Mouse (Mus musculus) forebrain, postnatal 0 days (tissue): ENCODE results near the gene Ubxn1. TPM values are rescaled to one million over a fixed set of nuclear protein-coding genes. Genes with fewer than 3 reads are reported as not detected.

Experiments used
- ATAC-seq: fragments of 200-750 bp; cut with Nextera tagmentation; 2 replicates; pipeline ENCODE4 v1.8.0; 2017; ENCODE audit warnings: mild to moderate bottlenecking, moderate library complexity
- DNase-seq: peaks from one replicate; pipeline ENCODE4 v3.0.0-alpha.2; 2015
- H3K27ac ChIP-seq: fragments of 300-500 bp; sonication (generic); 2 replicates; pipeline ENCODE4 v1.5.1; 2014; ENCODE audit warnings: low read depth, mild to moderate bottlenecking, antibody characterized with exemption, low read length, moderate library complexity, mixed read lengths
- H3K27me3 ChIP-seq: fragments of 300-500 bp; sonication (generic); 2 replicates; pipeline ENCODE4 v1.6.1; 2014; ENCODE audit warnings: mild to moderate bottlenecking, low read length, mixed read lengths; ENCODE audit not compliant: insufficient read depth
- H3K36me3 ChIP-seq: fragments of 300-500 bp; sonication (generic); 2 replicates; pipeline ENCODE4 v1.6.1; 2014; ENCODE audit warnings: mild to moderate bottlenecking, moderate library complexity; ENCODE audit not compliant: insufficient read depth
- H3K4me1 ChIP-seq: fragments of 300-500 bp; sonication (generic); 2 replicates; pipeline ENCODE4 v1.6.1; 2014; ENCODE audit warnings: antibody characterized with exemption; ENCODE audit not compliant: insufficient read depth
- H3K4me2 ChIP-seq: fragments of 300-500 bp; sonication (generic); 2 replicates; pipeline ENCODE4 v1.6.1; 2014; ENCODE audit warnings: low read depth, mild to moderate bottlenecking, moderate library complexity
- H3K4me3 ChIP-seq: fragments of 300-500 bp; sonication (generic); 2 replicates; pipeline ENCODE4 v1.5.1; 2014; ENCODE audit warnings: low read depth, low read length, mixed read lengths
- H3K9ac ChIP-seq: fragments of 300-500 bp; sonication (generic); 2 replicates; pipeline ENCODE4 v1.6.1; 2014; ENCODE audit warnings: mild to moderate bottlenecking
- H3K9me3 ChIP-seq: fragments of 300-500 bp; sonication (generic); 2 replicates; pipeline ENCODE4 v1.6.1; 2016; ENCODE audit warnings: low read length
- CTCF ChIP-seq: sonication (generic); IDR thresholded peaks from 2 replicates; pipeline ENCODE4 v1.5.1; 2016; ENCODE audit warnings: antibody characterized with exemption, control low read depth, low read depth
- WGBS: fragments of 180-500 bp; shearing (Covaris S2); extraction: QIAGEN DNeasy Blood & Tissue Kit; methylation state at CpG from one replicate; pipeline ENCODE4 v1.1.7; 2014; 5-methylcytosine and 5-hydroxymethylcytosine counted together
- polyA plus RNA-seq: library from polyadenylated mRNA; unstranded; fragments of >200 nt; fragmentation: Nextera tagmentation; extraction: Ambion mirVana; gene quantifications from 2 replicates; pipeline ENCODE4 v1.2.1, GENCODE M21; 2015
- total RNA-seq: library from RNA; depleted of rRNA; stranded (reverse); fragments of >200 nt; gene quantifications from 2 replicates; pipeline ENCODE4 v1.2.3, GENCODE M21; 2014

The Ubxn1 gene
- total and polyA plus RNA-seq, 2 experiments from 2014 or later, result 108 to 168 TPM

GRCm38 (mm10) chr19:8899079-8899478 is 27.8 kb downstream of the Ubxn1 start:
- WGBS, result 52% methylated on average over 3 of the region's 3 CpGs
- no peaks in the 10 kb centered on the region for H3K27me3 ChIP-seq

GRCm38 (mm10) chr19:8903412-8903811 is 32.1 kb downstream of the Ubxn1 start:
- no peak overlapping the region for H3K4me2 ChIP-seq
- peaks cover 58% of the 10 kb centered on the region for H3K36me3 ChIP-seq
- no peaks in the 10 kb centered on the region for H3K27me3 ChIP-seq
- WGBS, result 94% methylated on average over 5 of the region's 5 CpGs
- H3K27ac ChIP-seq, result no peak overlapping the region
- DNase-seq, result no peak
- no peak overlapping the region for H3K9ac ChIP-seq
- TF ChIP-seq CTCF, result no peak
- no peaks in the 10 kb centered on the region for H3K9me3 ChIP-seq
- H3K4me1 ChIP-seq, result peaks cover 6% of the 10 kb centered on the region
- no peak for ATAC-seq
- H3K4me3 ChIP-seq, result no peak overlapping the region

More at GRCm38 (mm10) chr19:8899079-8899478, 27.8 kb downstream of the Ubxn1 start:
- peak overlapping the region; percentile 82; the same call in 1 of the 2 replicates for H3K9ac ChIP-seq
- no peak overlapping the region for H3K27ac ChIP-seq
- H3K4me3 ChIP-seq, result peak overlapping the region; percentile 78
- DNase-seq (no peak), ATAC-seq (no peak)
- peak overlapping the region; percentile 75 for H3K4me2 ChIP-seq
- H3K4me1 ChIP-seq, result peaks cover 11% of the 10 kb centered on the region
- no peaks in the 10 kb centered on the region for H3K9me3 ChIP-seq
- TF ChIP-seq CTCF, result no peak
- peaks cover 30% of the 10 kb centered on the region for H3K36me3 ChIP-seq

GRCm38 (mm10) chr19:8908531-8908930 is 37.2 kb downstream of the Ubxn1 start:
- DNase-seq (no peak), ATAC-seq (no peak)
- H3K4me2 ChIP-seq, result no peak overlapping the region
- 91% methylated on average over 6 of the region's 6 CpGs for WGBS
- no peak overlapping the region for H3K9ac ChIP-seq
- no peak for TF ChIP-seq CTCF
- no peak overlapping the region for H3K27ac ChIP-seq
- no peak overlapping the region for H3K4me3 ChIP-seq
- H3K36me3 ChIP-seq, result peaks cover 91% of the 10 kb centered on the region
- H3K9me3 ChIP-seq, result no peaks in the 10 kb centered on the region
- no peaks in the 10 kb centered on the region for H3K27me3 ChIP-seq
- H3K4me1 ChIP-seq, result no peaks in the 10 kb centered on the region

GRCm38 (mm10) chr19:8911810-8912209 is 40.5 kb downstream of the Ubxn1 start:
- no peak for TF ChIP-seq CTCF
- no peaks in the 10 kb centered on the region for H3K27me3 ChIP-seq
- H3K27ac ChIP-seq, result no peak overlapping the region
- H3K9ac ChIP-seq, result no peak overlapping the region
- no peaks in the 10 kb centered on the region for H3K9me3 ChIP-seq
- H3K4me1 ChIP-seq, result no peaks in the 10 kb centered on the region
- H3K4me3 ChIP-seq, result no peak overlapping the region
- H3K4me2 ChIP-seq, result no peak overlapping the region
- peaks cover 94% of the 10 kb centered on the region for H3K36me3 ChIP-seq
- WGBS, result 95% methylated on average over 5 of the region's 5 CpGs
- DNase-seq (no peak), ATAC-seq (no peak)

GRCm38 (mm10) chr19:8914212-8914611 is 42.9 kb downstream of the Ubxn1 start:
- H3K9ac ChIP-seq, result no peak overlapping the region
- WGBS, result 96% methylated on average over 3 of the region's 3 CpGs

GRCm38 (mm10) chr19:8919000-8919399 is 47.7 kb downstream of the Ubxn1 start:
- H3K9ac ChIP-seq, result no peak overlapping the region
- H3K36me3 ChIP-seq, result peaks cover 24% of the 10 kb centered on the region
- no peak for DNase-seq
- 94% methylated on average over 3 of the region's 3 CpGs for WGBS
- no peaks in the 10 kb centered on the region for H3K9me3 ChIP-seq
- ATAC-seq, result no peak
- H3K27me3 ChIP-seq, result no peaks in the 10 kb centered on the region
- H3K4me1 ChIP-seq, result peaks cover 14% of the 10 kb centered on the region
- TF ChIP-seq CTCF, result no peak
- H3K4me2 ChIP-seq, result no peak overlapping the region
- no peak overlapping the region for H3K4me3 ChIP-seq
- no peak overlapping the region for H3K27ac ChIP-seq

More at GRCm38 (mm10) chr19:8914212-8914611, 42.9 kb downstream of the Ubxn1 start:
- Histone ChIP-seq H3K4me2 (no peak overlapping the region), H3K27ac (no peak overlapping the region), H3K9me3 (no peaks in the 10 kb centered on the region), H3K4me1 (no peaks in the 10 kb centered on the region), H3K4me3 (no peak overlapping the region), H3K27me3 (no peaks in the 10 kb centered on the region), H3K36me3 (peaks cover 70% of the 10 kb centered on the region)
- DNase-seq (no peak), ATAC-seq (no peak)
- no peak for TF ChIP-seq CTCF

GRCm38 (mm10) chr19:8919684-8920072 is 48.4 kb downstream of the Ubxn1 start:
- Histone ChIP-seq H3K4me2 (peak overlapping the region; percentile 79), H3K27me3 (no peaks in the 10 kb centered on the region), H3K4me3 (peak overlapping the region; percentile 89), H3K36me3 (peaks cover 18% of the 10 kb centered on the region), H3K27ac (peak overlapping the region; percentile 86), H3K9me3 (no peaks in the 10 kb centered on the region), H3K4me1 (peaks cover 14% of the 10 kb centered on the region), H3K9ac (no peak overlapping the region)
- TF ChIP-seq CTCF, result no peak
- 70% methylated on average over 6 of the region's 6 CpGs for WGBS
- DNase-seq (no peak), ATAC-seq (no peak)
